Mouse (Mus musculus): ENCODE results near the gene Chrnb1.

The Chrnb1 gene

GRCm38 (mm10) chr11:69804652-69804940 lies 8.9 kb upstream of the Chrnb1 start:
- DNase-seq (ENCODE audit: low spot score in 2 of 2), result peak in 1 of 2 experiments; percentile 16

- DNase-seq (ENCODE audit: low spot score in 2 of 2), result peak; percentile 45 to 62
Measured at GRCm38 (mm10) chr11:69803786-69804651, 8.3 kb upstream of the Chrnb1 start.

- no peak for DNase-seq (ENCODE audit: low spot score in 2 of 2)
Measured at GRCm38 (mm10) chr11:69803328-69803727, 7.6 kb upstream of the Chrnb1 start.

GRCm38 (mm10) chr11:69802648-69803105 lies 6.9 kb upstream of the Chrnb1 start:
- peak; percentile 72 to 79 for DNase-seq (ENCODE audit: low spot score in 2 of 2)

- DNase-seq (ENCODE audit: low spot score in 2 of 2), result peak in 1 of 2 experiments; percentile 29
Measured at GRCm38 (mm10) chr11:69801379-69801977, 5.7 kb upstream of the Chrnb1 start, which contains the start of gene Fgf11. TSS of gene Fgf11 (minus strand) at chr11:69801857.

GRCm38 (mm10) chr11:69800392-69801197 lies 4.9 kb upstream of the Chrnb1 start:
- DNase-seq (ENCODE audit: low spot score in 2 of 2), result peak in 1 of 2 experiments; percentile 36

- DNase-seq (ENCODE audit: low spot score in 2 of 2), result no peak
Measured at GRCm38 (mm10) chr11:69800138-69800391, 4.3 kb upstream of the Chrnb1 start.

- DNase-seq (ENCODE audit: low spot score in 2 of 2), result no peak
Measured at GRCm38 (mm10) chr11:69799394-69800137, 3.8 kb upstream of the Chrnb1 start.

GRCm38 (mm10) chr11:69797924-69798323 lies 2.2 kb upstream of the Chrnb1 start:
- DNase-seq (ENCODE audit: low spot score in 2 of 2), result no peak

- DNase-seq (ENCODE audit: low spot score in 2 of 2), result no peak
Measured at GRCm38 (mm10) chr11:69795983-69796435, 266 bp upstream of the Chrnb1 start.

GRCm38 (mm10) chr11:69793429-69793828 lies 2.3 kb downstream of the Chrnb1 start:
- no peak for DNase-seq (ENCODE audit: low spot score in 2 of 2)

GRCm38 (mm10) chr11:69791420-69791819 lies 4.3 kb downstream of the Chrnb1 start:
- no peak for DNase-seq (ENCODE audit: low spot score in 2 of 2)

GRCm38 (mm10) chr11:69789431-69789830 lies 6.3 kb downstream of the Chrnb1 start:
- DNase-seq (ENCODE audit: low spot score in 2 of 2), result no peak

- no peak for DNase-seq (ENCODE audit: low spot score in 2 of 2)
Measured at GRCm38 (mm10) chr11:69787306-69787705, 8.4 kb downstream of the Chrnb1 start.

GRCm38 (mm10) chr11:69784793-69785272 lies 10.9 kb downstream of the Chrnb1 start:
- DNase-seq (ENCODE audit: low spot score in 2 of 2), result peak in 1 of 2 experiments; percentile 38

GRCm38 (mm10) chr11:69781828-69782227 lies 13.9 kb downstream of the Chrnb1 start:
- no peak for DNase-seq (ENCODE audit: low spot score in 2 of 2)

GRCm38 (mm10) chr11:69778985-69779384 lies 16.8 kb downstream of the Chrnb1 start:
- DNase-seq (ENCODE audit: low spot score in 2 of 2), result no peak

GRCm38 (mm10) chr11:69778258-69778982 lies 17.3 kb downstream of the Chrnb1 start:
- DNase-seq (ENCODE audit: low spot score in 2 of 2), result no peak

GRCm38 (mm10) chr11:69777504-69778257 lies 18.1 kb downstream of the Chrnb1 start:
- DNase-seq (ENCODE audit: low spot score in 2 of 2), result no peak

GRCm38 (mm10) chr11:69776488-69776887 lies 19.3 kb downstream of the Chrnb1 start:
- DNase-seq (ENCODE audit: low spot score in 2 of 2), result no peak
